Mouse (Mus musculus) embryonic fibroblast, embryonic 13.5 days (primary cell): ENCODE measurements at regions not wholly inside any gene's neighbourhood (a gene's known extent, or its start where the extent isn't known, plus 50 kb on each side); places are given as distances from the start of the nearest gene placed in this dataset.

Experiments used
- CTCF ChIP-seq: IDR thresholded peaks from 2 replicates; pipeline ENCODE4 v1.5.1; 2011; ENCODE audit warnings: mild to moderate bottlenecking, control low read depth, low read length, moderate library complexity, borderline replicate concordance; ENCODE audit not compliant: insufficient read depth
- POLR2A ChIP-seq: IDR thresholded peaks from 2 replicates; pipeline ENCODE4 v1.6.1; 2011; ENCODE audit warnings: low read depth, mild to moderate bottlenecking, control low read depth, low read length, moderate library complexity

DNA sequence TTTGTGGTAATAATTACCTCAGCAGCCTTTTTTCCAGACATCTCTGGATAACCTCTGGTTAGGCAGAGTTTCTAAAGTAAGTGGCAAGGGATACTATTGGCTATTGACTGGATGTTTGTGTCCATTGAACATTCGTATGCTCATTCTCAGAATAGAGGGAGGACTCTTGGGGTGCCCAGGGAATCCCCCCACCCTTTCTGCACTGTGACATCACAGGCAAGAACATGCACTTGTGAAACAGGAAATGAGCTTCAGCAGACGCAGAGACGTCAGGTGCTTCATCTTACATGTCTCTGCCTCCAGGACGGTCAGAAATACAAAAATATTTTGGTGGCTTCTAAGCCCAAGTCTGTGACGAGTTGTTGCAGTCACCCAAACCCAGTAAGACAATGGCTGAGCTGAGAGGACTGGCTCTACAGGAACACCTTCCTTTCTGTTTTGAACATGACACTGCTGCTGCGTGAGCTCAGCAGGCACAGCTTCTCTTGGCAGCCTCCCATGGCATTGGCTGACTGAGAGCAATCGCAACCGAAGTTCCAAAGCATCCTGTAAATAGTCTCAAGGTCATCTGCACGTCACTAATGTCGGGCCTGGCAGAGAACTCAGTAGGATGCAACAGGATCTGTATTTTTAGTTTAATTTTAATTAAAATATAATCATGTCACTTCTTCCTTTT is 904.6 kb downstream of the Slc4a3 start:
- TF ChIP-seq POLR2A (no peak), CTCF (no peak)
